Mouse (Mus musculus) hindbrain, embryonic 12.5 days (tissue): ENCODE results near the gene Klc2. TPM values are rescaled to one million over a fixed set of nuclear protein-coding genes. Genes with fewer than 3 reads are reported as not detected.

ENCODE experiments used
- ATAC-seq: fragments of 200-750 bp; cut with Nextera tagmentation; 2 replicates; pipeline ENCODE4 v1.8.0; 2017; ENCODE audit warnings: moderate TSS enrichment; ENCODE audit not compliant: low FRiP score
- H3K27ac ChIP-seq: fragments of 300-500 bp; sonication (generic); 2 replicates; pipeline ENCODE4 v1.5.1; 2016; ENCODE audit warnings: mild to moderate bottlenecking
- H3K27me3 ChIP-seq: fragments of 300-500 bp; sonication (generic); 2 replicates; pipeline ENCODE4 v1.6.1; 2016; ENCODE audit warnings: mild to moderate bottlenecking
- H3K36me3 ChIP-seq: fragments of 300-500 bp; sonication (generic); 2 replicates; pipeline ENCODE4 v1.6.1; 2016; ENCODE audit warnings: mild to moderate bottlenecking
- H3K4me1 ChIP-seq: fragments of 300-500 bp; sonication (generic); 2 replicates; pipeline ENCODE4 v1.6.1; 2016
- H3K4me2 ChIP-seq: fragments of 300-500 bp; sonication (generic); replicated peaks from 2 replicates; pipeline ENCODE4 v1.6.1; 2016; ENCODE audit warnings: mild to moderate bottlenecking
- H3K4me3 ChIP-seq: fragments of 300-500 bp; sonication (generic); 2 replicates; pipeline ENCODE4 v1.5.1; 2016; ENCODE audit warnings: mild to moderate bottlenecking
- H3K9ac ChIP-seq: fragments of 300-500 bp; sonication (generic); 2 replicates; pipeline ENCODE4 v1.6.1; 2016; ENCODE audit warnings: mild to moderate bottlenecking, moderate library complexity
- H3K9me3 ChIP-seq: fragments of 300-500 bp; sonication (generic); replicated peaks from 2 replicates; pipeline ENCODE4 v1.6.1; 2016; ENCODE audit warnings: mild to moderate bottlenecking
- WGBS: fragments of 180-500 bp; shearing (Covaris S2); methylation state at CpG from one replicate; pipeline ENCODE4 v1.1.7; 2016; 5-methylcytosine and 5-hydroxymethylcytosine counted together
- polyA plus RNA-seq: library from polyadenylated mRNA; unstranded; fragments of >200 nt; fragmentation: Nextera tagmentation; extraction: Ambion mirVana; gene quantifications from 2 replicates; pipeline ENCODE4 v1.2.1, GENCODE M21; 2016

The Klc2 gene
- polyA plus RNA-seq, 1 experiment from 2014 or later, result 56.1 TPM

DNA sequence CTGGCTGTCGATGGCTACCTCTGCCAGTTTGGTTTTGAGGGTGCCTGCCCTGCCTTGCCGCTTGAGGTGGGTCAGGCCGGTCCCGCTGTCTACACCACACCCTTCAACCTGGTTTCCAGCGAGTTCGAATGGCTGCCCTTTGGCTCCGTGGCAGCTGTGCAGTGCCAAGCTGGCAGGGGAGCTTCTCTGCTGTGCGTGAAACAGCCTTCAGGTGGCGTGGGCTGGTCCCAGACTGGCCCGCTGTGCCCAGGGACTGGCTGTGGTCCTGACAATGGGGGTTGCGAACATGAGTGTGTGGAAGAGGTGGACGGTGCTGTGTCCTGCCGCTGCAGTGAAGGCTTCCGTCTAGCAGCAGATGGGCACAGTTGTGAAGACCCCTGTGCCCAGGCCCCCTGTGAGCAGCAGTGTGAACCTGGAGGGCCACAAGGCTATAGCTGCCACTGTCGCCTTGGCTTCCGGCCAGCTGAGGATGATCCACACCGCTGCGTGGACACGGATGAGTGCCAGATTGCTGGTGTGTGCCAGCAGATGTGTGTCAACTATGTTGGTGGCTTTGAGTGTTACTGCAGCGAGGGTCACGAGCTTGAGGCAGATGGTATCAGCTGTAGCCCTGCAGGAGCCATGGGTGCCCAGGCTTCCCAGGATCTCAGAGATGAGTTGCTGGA is 49.7 kb downstream of the Klc2 start:
- WGBS, result 35% methylated on average over 21 of the region's 21 CpGs
- no peaks in the 10 kb centered on the region for H3K36me3 ChIP-seq
- H3K27me3 ChIP-seq, result peaks cover 38% of the 10 kb centered on the region
- peak overlapping the region; percentile 47 for H3K9ac ChIP-seq
- ATAC-seq, result no peak
- peak overlapping the region; percentile 85 for H3K4me2 ChIP-seq
- no peaks in the 10 kb centered on the region for H3K9me3 ChIP-seq
- H3K4me1 ChIP-seq, result peaks cover 62% of the 10 kb centered on the region
- H3K27ac ChIP-seq, result no peak overlapping the region
- peak overlapping the region; percentile 37 for H3K4me3 ChIP-seq

DNA sequence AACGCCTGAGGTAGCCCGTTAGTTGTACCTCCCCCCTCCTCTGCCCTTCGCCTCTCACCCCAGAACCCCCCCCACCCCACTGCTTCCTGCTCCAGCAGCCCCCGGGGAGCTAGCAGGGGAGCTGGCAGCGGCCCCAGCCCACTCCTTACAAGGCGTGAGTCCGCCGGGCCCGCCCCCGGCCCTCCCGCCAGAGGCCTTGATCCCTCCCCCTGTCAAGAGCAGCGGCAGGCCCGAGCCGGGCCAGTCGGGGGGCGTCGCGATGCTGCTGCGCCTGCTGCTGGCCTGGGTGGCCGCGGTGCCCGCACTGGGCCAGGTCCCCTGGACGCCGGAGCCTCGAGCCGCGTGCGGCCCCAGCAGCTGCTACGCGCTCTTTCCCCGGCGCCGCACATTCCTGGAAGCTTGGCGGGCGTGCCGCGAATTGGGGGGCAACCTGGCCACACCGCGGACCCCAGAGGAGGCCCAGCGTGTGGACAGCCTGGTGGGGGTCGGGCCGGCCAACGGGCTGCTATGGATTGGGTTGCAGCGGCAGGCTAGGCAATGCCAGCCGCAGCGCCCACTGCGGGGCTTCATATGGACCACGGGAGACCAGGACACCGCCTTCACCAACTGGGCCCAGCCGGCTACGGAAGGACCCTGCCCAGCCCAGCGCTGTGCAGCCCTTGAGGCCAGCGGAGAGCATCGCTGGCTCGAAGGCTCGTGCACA is 50.3 kb downstream of the Klc2 start, which contains the start of gene Cd248:
TSS of gene Cd248 (plus strand) at position 212 of the 703 bp plus-strand sequence.
- Histone ChIP-seq H3K9ac (peak within 1 kb of the TSS; percentile 47), H3K9me3 (no peaks in the 10 kb centered on the region), H3K4me3 (peak within 1 kb of the TSS; percentile 37), H3K4me1 (peaks cover 62% of the 10 kb centered on the region), H3K27ac (peak within 1 kb of the TSS; percentile 36; the same call in 1 of the 2 replicates), H3K27me3 (peaks cover 37% of the 10 kb centered on the region), H3K36me3 (no peaks in the 10 kb centered on the region), H3K4me2 (peak within 1 kb of the TSS; percentile 85)
- 1% methylated on average over 55 of the region's 56 CpGs for WGBS
- 0 out of 2 replicates have a peak, but pooled peaks have one; percentile 3 for ATAC-seq

DNA sequence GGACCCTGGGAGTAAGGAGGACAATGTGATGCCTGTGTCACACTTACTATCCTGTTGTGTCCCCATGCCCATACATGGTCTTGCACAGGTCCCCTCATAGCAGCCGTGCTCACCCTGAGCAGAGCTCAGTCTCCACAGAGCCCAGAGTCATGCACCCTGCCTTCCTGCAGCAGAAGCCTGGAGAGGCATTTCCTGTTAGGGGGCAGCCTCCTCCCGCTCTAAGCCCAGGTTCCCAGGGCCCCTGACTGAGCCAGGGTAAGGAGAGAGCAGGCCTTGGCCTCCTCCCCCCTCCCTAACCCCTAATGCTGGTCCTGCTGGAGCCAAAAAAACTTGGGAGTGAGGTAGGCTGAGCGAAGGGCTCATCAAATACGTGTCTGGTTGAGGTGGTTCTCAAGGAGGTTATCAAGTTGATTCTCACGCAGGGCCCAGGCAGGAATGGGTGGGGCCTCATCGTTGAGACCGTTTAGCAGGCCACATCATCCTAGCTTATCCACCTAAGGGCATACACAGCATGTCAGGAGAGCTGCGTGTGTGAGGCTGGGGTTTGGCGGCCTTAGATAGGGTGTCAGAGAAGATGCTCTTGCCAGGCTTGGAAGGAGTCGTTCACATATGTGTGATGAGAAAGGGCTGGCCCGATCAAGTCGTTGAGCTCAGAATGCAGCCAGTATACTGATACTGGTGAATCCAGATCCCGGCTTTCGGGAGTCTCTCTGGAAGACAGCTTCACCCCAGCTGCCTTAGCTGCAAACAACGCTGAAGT is 51.1 kb downstream of the Klc2 start:
- H3K9ac ChIP-seq, result peak overlapping the region; percentile 47
- no peak for ATAC-seq
- peaks cover 56% of the 10 kb centered on the region for H3K4me1 ChIP-seq
- no peaks in the 10 kb centered on the region for H3K9me3 ChIP-seq
- peaks cover 37% of the 10 kb centered on the region for H3K27me3 ChIP-seq
- no peaks in the 10 kb centered on the region for H3K36me3 ChIP-seq
- H3K4me3 ChIP-seq, result peak overlapping the region; percentile 37
- peak overlapping the region; percentile 85 for H3K4me2 ChIP-seq
- H3K27ac ChIP-seq, result peak overlapping the region; percentile 6; the same call in 1 of the 2 replicates
- 15% methylated on average over 15 of the region's 15 CpGs for WGBS

DNA sequence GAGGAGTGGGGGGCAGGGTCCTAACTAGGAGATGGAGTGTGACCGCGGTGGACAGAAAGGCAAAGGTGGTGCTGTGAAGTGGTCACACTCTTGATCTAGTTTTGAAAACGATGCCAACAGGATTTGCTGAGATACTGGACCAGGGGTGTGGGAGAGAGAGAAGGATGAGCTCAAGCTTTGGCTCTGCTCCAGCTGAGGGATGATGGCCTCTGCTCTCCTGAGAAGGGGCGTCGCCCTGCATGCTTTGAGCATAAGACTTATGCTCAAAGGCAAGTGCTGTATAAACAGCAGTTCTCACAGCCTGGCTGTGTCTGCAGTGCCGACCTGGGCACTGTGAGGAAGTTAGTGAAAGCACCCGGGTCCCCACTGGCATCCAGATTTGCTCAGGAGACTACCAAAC is 53.3 kb downstream of the Klc2 start:
- Histone ChIP-seq H3K36me3 (no peaks in the 10 kb centered on the region), H3K4me1 (peaks cover 48% of the 10 kb centered on the region), H3K27me3 (peaks cover 34% of the 10 kb centered on the region), H3K4me2 (no peak overlapping the region), H3K27ac (no peak overlapping the region), H3K9me3 (no peaks in the 10 kb centered on the region), H3K4me3 (no peak overlapping the region), H3K9ac (no peak overlapping the region)
- WGBS, result 72% methylated on average over 7 of the region's 7 CpGs
- ATAC-seq, result no peak

DNA sequence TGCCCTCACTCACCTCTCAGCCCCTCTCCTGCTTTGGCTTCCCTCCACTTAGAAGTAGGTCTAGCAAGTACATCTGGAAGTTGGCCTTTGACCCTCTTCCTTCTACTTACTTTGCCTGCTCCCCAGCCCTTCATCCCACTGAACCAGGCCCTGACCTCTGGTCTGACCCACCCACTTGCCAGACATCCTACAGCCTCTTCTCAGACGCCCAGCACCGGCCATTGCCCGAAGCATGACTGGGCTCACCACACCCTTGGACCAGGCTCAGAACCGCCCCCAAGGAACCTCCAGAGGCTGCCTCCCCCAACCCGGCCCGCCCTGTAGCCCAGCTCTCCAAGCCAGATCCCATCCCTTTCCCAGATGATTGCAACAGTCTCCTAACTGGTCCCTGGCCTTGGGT is 55.9 kb downstream of the Klc2 start:
- ATAC-seq, result no peak
- Histone ChIP-seq H3K4me1 (peaks cover 42% of the 10 kb centered on the region), H3K9ac (no peak overlapping the region), H3K36me3 (no peaks in the 10 kb centered on the region), H3K4me2 (no peak overlapping the region), H3K27me3 (peaks cover 15% of the 10 kb centered on the region), H3K27ac (no peak overlapping the region), H3K4me3 (no peak overlapping the region), H3K9me3 (no peaks in the 10 kb centered on the region)
- 74% methylated on average over 6 of the region's 6 CpGs for WGBS

DNA sequence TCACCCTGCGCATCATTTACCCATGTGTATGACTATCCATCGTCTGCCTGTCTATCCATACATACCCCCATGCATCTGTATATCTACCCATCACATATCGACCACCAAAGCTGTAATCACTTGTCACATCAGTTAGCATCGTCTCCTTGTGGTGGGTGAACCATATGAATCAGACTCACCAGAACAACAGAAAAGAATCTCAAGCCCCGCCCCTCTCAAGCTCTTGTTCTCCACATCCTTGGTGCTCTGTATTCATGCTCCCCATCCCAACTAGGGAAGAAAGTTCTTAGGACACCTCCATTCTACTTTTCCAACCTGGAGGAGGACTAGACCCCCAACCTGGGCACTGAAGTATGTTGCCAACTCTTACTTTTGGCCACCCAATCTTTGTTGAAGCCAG is 56.3 kb downstream of the Klc2 start:
- H3K4me3 ChIP-seq, result no peak overlapping the region
- H3K9ac ChIP-seq, result no peak overlapping the region
- no peak overlapping the region for H3K4me2 ChIP-seq
- no peak overlapping the region for H3K27ac ChIP-seq
- peaks cover 10% of the 10 kb centered on the region for H3K27me3 ChIP-seq
- ATAC-seq, result no peak
- H3K9me3 ChIP-seq, result no peaks in the 10 kb centered on the region
- H3K4me1 ChIP-seq, result peaks cover 38% of the 10 kb centered on the region
- 95% methylated on average over 5 of the region's 5 CpGs for WGBS
- H3K36me3 ChIP-seq, result no peaks in the 10 kb centered on the region

DNA sequence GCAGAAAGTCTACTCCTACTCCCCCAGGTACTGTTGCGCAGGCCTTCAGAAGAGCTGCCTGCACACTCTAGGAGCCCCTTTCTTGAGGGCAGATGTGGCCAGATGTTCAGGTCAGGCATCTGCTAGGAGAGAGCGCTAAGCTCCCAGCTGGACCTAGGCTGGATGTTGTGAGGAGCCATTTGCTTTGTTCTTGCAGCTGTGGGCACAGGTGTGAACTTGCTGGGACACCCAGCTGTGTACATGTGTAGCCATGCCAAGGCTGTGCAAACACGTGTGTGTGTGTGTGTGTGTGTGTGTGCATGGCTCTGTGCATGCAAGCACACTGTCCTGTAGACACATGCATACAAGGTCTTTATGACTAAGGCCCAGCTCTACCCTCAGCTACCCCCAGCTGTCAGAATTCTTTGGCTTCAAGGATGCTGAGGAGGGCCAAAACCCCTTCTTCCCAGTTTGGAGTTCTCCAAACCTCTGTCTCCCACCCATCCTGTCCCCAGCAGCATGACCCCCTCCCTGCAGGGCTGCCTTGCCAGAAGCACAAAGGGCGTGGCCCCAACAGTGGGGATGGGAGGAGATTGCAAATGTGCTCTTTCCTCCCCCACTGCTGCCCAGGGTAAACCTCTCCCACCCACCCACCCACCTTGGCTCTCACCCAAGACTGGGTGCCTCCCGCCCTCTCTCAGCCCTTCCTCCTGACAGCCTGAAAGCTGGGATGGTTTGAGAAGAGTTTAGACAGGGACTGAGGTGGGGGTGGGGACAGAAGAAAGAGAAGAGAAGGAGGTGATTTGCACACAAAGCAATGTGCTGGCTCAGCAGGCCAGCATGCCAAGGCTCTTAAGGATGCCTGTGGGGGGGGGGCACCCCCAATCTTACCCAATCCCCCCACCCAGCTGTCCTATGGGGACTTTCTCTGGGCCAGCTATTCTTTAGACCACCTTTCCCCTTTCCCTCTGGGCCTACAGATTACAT is 57.7 kb downstream of the Klc2 start:
- no peak overlapping the region for H3K4me3 ChIP-seq
- peaks cover 7% of the 10 kb centered on the region; the same call in 1 of the 2 replicates for H3K27me3 ChIP-seq
- H3K4me2 ChIP-seq, result no peak overlapping the region
- H3K4me1 ChIP-seq, result peaks cover 36% of the 10 kb centered on the region
- no peak overlapping the region for H3K27ac ChIP-seq
- no peaks in the 10 kb centered on the region for H3K9me3 ChIP-seq
- H3K9ac ChIP-seq, result peak overlapping the region; percentile 32; the same call in 1 of the 2 replicates
- H3K36me3 ChIP-seq, result no peaks in the 10 kb centered on the region
- WGBS, result 37% methylated on average over 5 of the region's 5 CpGs
- no peak for ATAC-seq

DNA sequence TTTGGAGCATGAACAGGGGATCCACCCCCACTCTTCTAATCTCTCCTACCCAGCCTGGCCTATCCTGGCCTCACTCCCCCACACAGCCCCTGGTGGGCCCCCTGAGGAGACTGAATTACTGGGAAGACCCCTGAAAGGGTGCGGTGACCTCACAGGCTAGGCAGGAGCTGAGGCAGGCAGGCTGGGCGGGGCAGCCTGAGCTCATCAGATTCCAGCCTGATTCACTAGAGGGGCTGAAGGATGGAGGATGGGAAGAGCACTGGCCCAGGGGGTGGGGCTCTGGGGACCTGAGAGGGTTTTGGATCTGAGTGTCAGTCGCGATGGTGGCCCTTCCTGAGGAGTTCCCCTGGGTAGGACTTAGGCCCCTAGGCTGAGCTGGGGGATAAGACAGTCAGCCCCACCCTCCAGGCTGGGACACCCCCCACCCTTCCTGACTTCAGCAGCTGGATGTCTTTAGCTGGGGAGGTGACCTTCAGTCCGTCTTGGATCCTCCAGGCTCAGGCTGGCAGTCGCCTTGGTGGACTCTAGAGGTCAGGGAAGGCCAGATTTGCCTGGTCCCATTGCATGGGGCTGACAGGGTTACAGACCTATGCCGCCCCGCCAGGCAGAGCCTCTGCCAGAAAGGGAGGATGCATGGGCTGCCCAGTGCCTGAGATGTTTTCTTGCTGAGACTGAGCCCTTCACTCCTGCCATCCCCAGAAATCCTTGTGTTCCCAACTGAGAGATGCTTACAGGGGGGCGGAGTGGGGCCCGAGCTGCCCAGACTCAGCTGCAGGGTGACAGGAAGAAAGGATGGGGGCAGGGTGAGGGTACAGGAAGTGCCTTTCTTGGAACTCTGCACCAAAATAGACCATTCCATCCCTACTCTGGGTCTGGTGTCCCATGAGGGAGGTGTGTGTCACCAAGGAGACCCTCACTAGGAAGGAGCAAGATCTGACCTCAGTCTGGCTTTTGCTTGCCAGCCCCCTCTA is 59.3 kb downstream of the Klc2 start:
- H3K36me3 ChIP-seq, result no peaks in the 10 kb centered on the region

DNA sequence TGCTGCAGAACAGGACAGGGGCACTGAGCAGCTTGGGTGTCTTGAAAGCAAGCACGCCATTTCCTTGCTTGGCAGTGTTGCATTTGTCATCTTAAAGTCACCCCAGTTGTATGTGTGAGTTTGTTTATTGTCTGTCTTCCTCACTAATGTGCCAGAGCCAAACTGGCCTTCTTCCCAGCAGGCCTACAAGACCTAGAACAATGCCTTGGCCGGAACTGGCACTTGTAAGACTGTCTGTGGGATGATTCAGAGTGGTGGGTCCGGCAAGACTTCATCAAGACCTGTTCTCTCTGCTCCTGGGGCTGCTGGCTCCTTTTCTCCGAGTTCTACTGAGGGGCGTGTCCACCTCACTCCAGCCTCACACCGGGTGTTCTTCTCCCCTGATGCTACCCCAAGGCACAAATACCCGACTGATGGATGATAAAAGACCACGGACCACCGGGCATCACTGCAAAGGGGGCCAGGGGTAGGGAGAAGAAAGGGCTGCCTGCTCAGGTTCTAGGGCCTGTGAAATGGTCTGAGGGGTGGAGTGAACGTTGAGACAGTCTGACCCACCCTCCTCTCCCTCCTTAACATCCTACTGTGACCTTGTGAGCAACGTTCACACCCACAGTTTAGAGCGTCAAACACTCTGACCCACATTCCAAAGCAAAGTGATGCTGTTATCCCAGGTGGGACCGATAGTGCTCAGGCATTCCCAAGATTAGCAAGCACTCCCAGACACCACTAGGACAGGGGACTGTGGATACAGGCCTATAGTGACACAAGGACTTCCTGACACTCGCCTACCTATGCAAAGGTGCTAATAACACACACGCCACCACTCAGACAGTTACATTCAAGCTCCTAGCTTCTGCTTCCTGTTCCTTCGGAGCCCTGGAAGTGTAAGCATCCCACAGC is 60.2 kb downstream of the Klc2 start:
- peaks cover 28% of the 10 kb centered on the region for H3K27me3 ChIP-seq
- H3K4me2 ChIP-seq, result no peak overlapping the region
- no peak overlapping the region for H3K4me3 ChIP-seq
- H3K27ac ChIP-seq, result no peak overlapping the region
- H3K9ac ChIP-seq, result no peak overlapping the region
- H3K4me1 ChIP-seq, result peaks cover 31% of the 10 kb centered on the region
- WGBS, result 24% methylated on average over 16 of the region's 16 CpGs
- no peak for ATAC-seq
- H3K9me3 ChIP-seq, result no peaks in the 10 kb centered on the region
- H3K36me3 ChIP-seq, result no peaks in the 10 kb centered on the region

More for the DNA sequence above, 59.3 kb downstream of the Klc2 start:
- H3K4me1 ChIP-seq, result peaks cover 31% of the 10 kb centered on the region
- H3K27ac ChIP-seq, result no peak overlapping the region
- ATAC-seq, result 0 out of 2 replicates have a peak, but pooled peaks have one; percentile 18
- H3K9ac ChIP-seq, result no peak overlapping the region
- 16% methylated on average over 10 of the region's 10 CpGs for WGBS
- peaks cover 19% of the 10 kb centered on the region for H3K27me3 ChIP-seq
- H3K4me3 ChIP-seq, result no peak overlapping the region
- no peak overlapping the region for H3K4me2 ChIP-seq
- no peaks in the 10 kb centered on the region for H3K9me3 ChIP-seq
